Mouse (Mus musculus) limb, embryonic 12.5 days (tissue): ENCODE data around the gene Mapre3. TPM values are rescaled to one million over a fixed set of nuclear protein-coding genes. Genes with fewer than 3 reads are reported as not detected.
A peak's percentile ranks its signal among the peaks of the same experiment; 100 is the strongest.

ENCODE experiments used
- ATAC-seq: fragments of 200-750 bp; cut with Nextera tagmentation; 2 replicates; pipeline ENCODE4 v1.8.0; 2017; ENCODE audit warnings: low read depth, moderate TSS enrichment; ENCODE audit not compliant: insufficient number of reproducible peaks, insufficient read depth, low FRiP score, low TSS enrichment
- H3K27ac ChIP-seq: fragments of 300-500 bp; sonication (generic); 2 replicates; pipeline ENCODE4 v1.5.1; 2016; ENCODE audit warnings: mild to moderate bottlenecking, moderate library complexity
- H3K27me3 ChIP-seq: fragments of 300-500 bp; sonication (generic); 2 replicates; pipeline ENCODE4 v1.6.1; 2016; ENCODE audit warnings: mild to moderate bottlenecking, moderate library complexity
- H3K36me3 ChIP-seq: fragments of 300-500 bp; sonication (generic); 2 replicates; pipeline ENCODE4 v1.6.1; 2016; ENCODE audit warnings: mild to moderate bottlenecking, moderate library complexity
- H3K4me1 ChIP-seq: fragments of 300-500 bp; sonication (generic); replicated peaks from 2 replicates; pipeline ENCODE4 v1.6.1; 2016
- H3K4me2 ChIP-seq: fragments of 300-500 bp; sonication (generic); 2 replicates; pipeline ENCODE4 v1.6.1; 2016; ENCODE audit warnings: mild to moderate bottlenecking, moderate library complexity
- H3K4me3 ChIP-seq: fragments of 300-500 bp; sonication (generic); replicated peaks from 2 replicates; pipeline ENCODE4 v1.5.1; 2016; ENCODE audit warnings: mild to moderate bottlenecking
- H3K9ac ChIP-seq: fragments of 300-500 bp; sonication (generic); replicated peaks from 2 replicates; pipeline ENCODE4 v1.6.1; 2016; ENCODE audit warnings: mild to moderate bottlenecking, moderate library complexity
- H3K9me3 ChIP-seq: fragments of 300-500 bp; sonication (generic); 2 replicates; pipeline ENCODE4 v1.6.1; 2016; ENCODE audit warnings: mild to moderate bottlenecking, moderate library complexity
- whole genome bisulfite sequencing: fragments of 180-500 bp; shearing (Covaris S2); methylation state at CpG from one replicate; pipeline ENCODE4 v1.1.7; 2016; 5-methylcytosine and 5-hydroxymethylcytosine counted together
- polyA plus RNA-seq: library from polyadenylated mRNA; unstranded; fragments of >200 nt; fragmentation: Nextera tagmentation; extraction: Ambion mirVana; gene quantifications from 2 replicates; pipeline ENCODE4 v1.2.1, GENCODE M21; 2016

The Mapre3 gene
- polyA plus RNA-seq, 1 experiment from 2014 or later: 28.4 TPM

GRCm38 (mm10) chr5:30886731-30887130 lies 72.3 kb downstream of the Mapre3 start:
- H3K9me3 ChIP-seq: no peaks in the 10 kb centered on the region
- peak overlapping the region; percentile 98 for H3K27ac ChIP-seq
- H3K4me2 ChIP-seq: peak overlapping the region; percentile 68
- H3K4me3 ChIP-seq: peak overlapping the region; percentile 74
- ATAC-seq: no peak
- 35% methylated on average over 5 of the region's 5 CpGs for WGBS
- H3K27me3 ChIP-seq: no peaks in the 10 kb centered on the region
- peak overlapping the region; percentile 70 for H3K9ac ChIP-seq
- H3K36me3 ChIP-seq: peaks cover 13% of the 10 kb centered on the region
- peaks cover 22% of the 10 kb centered on the region for H3K4me1 ChIP-seq

- 1% methylated on average over 19 of the region's 19 CpGs for WGBS
- peak; percentile 41 for ATAC-seq
Observed at GRCm38 (mm10) chr5:30887331-30887761, 72.9 kb downstream of the Mapre3 start.

GRCm38 (mm10) chr5:30887858-30888336 lies 73.5 kb downstream of the Mapre3 start:
- peak overlapping the region; percentile 70 for H3K9ac ChIP-seq
- peaks cover 25% of the 10 kb centered on the region for H3K36me3 ChIP-seq
- no peaks in the 10 kb centered on the region for H3K9me3 ChIP-seq
- WGBS: under 1% methylated on average over 28 of the region's 28 CpGs
- peaks cover 22% of the 10 kb centered on the region for H3K4me1 ChIP-seq
- ATAC-seq: peak; percentile 80
- peak overlapping the region; percentile 74 for H3K4me3 ChIP-seq
- H3K27me3 ChIP-seq: no peaks in the 10 kb centered on the region
- peak overlapping the region; percentile 68 for H3K4me2 ChIP-seq
- H3K27ac ChIP-seq: peak overlapping the region; percentile 98

More at GRCm38 (mm10) chr5:30887331-30887761, 72.9 kb downstream of the Mapre3 start:
- H3K9ac ChIP-seq: peak overlapping the region; percentile 70
- H3K4me1 ChIP-seq: peaks cover 22% of the 10 kb centered on the region
- peak overlapping the region; percentile 68 for H3K4me2 ChIP-seq
- no peaks in the 10 kb centered on the region for H3K27me3 ChIP-seq
- H3K27ac ChIP-seq: peak overlapping the region; percentile 98
- H3K9me3 ChIP-seq: no peaks in the 10 kb centered on the region
- H3K36me3 ChIP-seq: peaks cover 20% of the 10 kb centered on the region
- H3K4me3 ChIP-seq: peak overlapping the region; percentile 74

GRCm38 (mm10) chr5:30888337-30889087 lies 74.1 kb downstream of the Mapre3 start, which contains the start of gene Agbl5:
Agbl5 (plus strand) TSS chr5:30888694.
- under 1% methylated on average over 39 of the region's 42 CpGs for WGBS
- Histone ChIP-seq H3K27ac (peak within 1 kb of the TSS; percentile 98), H3K27me3 (no peaks in the 10 kb centered on the region), H3K9ac (peak within 1 kb of the TSS; percentile 83), H3K4me1 (peaks cover 22% of the 10 kb centered on the region), H3K4me2 (peak within 1 kb of the TSS; percentile 68), H3K9me3 (no peaks in the 10 kb centered on the region), H3K36me3 (peaks cover 31% of the 10 kb centered on the region), H3K4me3 (peak within 1 kb of the TSS; percentile 74)
- ATAC-seq: peak; percentile 88

- Histone ChIP-seq H3K36me3 (peaks cover 38% of the 10 kb centered on the region), H3K27me3 (no peaks in the 10 kb centered on the region), H3K4me3 (peak overlapping the region; percentile 74), H3K4me1 (peaks cover 22% of the 10 kb centered on the region), H3K27ac (peak overlapping the region; percentile 98), H3K4me2 (peak overlapping the region; percentile 68), H3K9me3 (no peaks in the 10 kb centered on the region), H3K9ac (peak overlapping the region; percentile 83)
- 2% methylated on average over 33 of the region's 42 CpGs for WGBS
- ATAC-seq: peak; percentile 17
Observed at GRCm38 (mm10) chr5:30889088-30889754, 74.8 kb downstream of the Mapre3 start.

- WGBS: 86% methylated on average over 7 of the region's 7 CpGs
- peaks cover 22% of the 10 kb centered on the region for H3K4me1 ChIP-seq
- H3K4me3 ChIP-seq: peak overlapping the region; percentile 74
- H3K9me3 ChIP-seq: no peaks in the 10 kb centered on the region
- H3K9ac ChIP-seq: peak overlapping the region; percentile 83
- peak overlapping the region; percentile 68 for H3K4me2 ChIP-seq
- peaks cover 50% of the 10 kb centered on the region for H3K36me3 ChIP-seq
- no peaks in the 10 kb centered on the region for H3K27me3 ChIP-seq
- ATAC-seq: no peak
- H3K27ac ChIP-seq: peak overlapping the region; percentile 98
Observed at GRCm38 (mm10) chr5:30890375-30890774, 75.9 kb downstream of the Mapre3 start.

GRCm38 (mm10) chr5:30901860-30902259 lies 87.4 kb downstream of the Mapre3 start:
- ATAC-seq: no peak
- H3K9me3 ChIP-seq: no peaks in the 10 kb centered on the region
- H3K4me3 ChIP-seq: no peak overlapping the region
- H3K36me3 ChIP-seq: peaks cover 88% of the 10 kb centered on the region
- H3K4me2 ChIP-seq: no peak overlapping the region
- whole genome bisulfite sequencing: 93% methylated on average over 5 of the region's 5 CpGs
- H3K27ac ChIP-seq: no peak overlapping the region
- H3K4me1 ChIP-seq: peaks cover 20% of the 10 kb centered on the region
- no peak overlapping the region for H3K9ac ChIP-seq
- no peaks in the 10 kb centered on the region for H3K27me3 ChIP-seq

GRCm38 (mm10) chr5:30907413-30908059 lies 93.1 kb downstream of the Mapre3 start, which contains the start of gene Ost4:
Ost4 (minus strand) TSS chr5:30907788.
- Histone ChIP-seq H3K4me3 (peak within 1 kb of the TSS; percentile 71), H3K27me3 (no peaks in the 10 kb centered on the region), H3K9me3 (no peaks in the 10 kb centered on the region), H3K9ac (peak within 1 kb of the TSS; percentile 80), H3K4me2 (peak within 1 kb of the TSS; percentile 93), H3K4me1 (peaks cover 66% of the 10 kb centered on the region), H3K36me3 (peaks cover 37% of the 10 kb centered on the region), H3K27ac (peak within 1 kb of the TSS; percentile 98)
- peak; percentile 92 for ATAC-seq
- under 1% methylated on average over 58 of the region's 58 CpGs for WGBS

- ATAC-seq: peak; percentile 11; the same call in 1 of the 2 replicates
- peak overlapping the region; percentile 98 for H3K27ac ChIP-seq
- H3K9me3 ChIP-seq: no peaks in the 10 kb centered on the region
- H3K4me1 ChIP-seq: peaks cover 74% of the 10 kb centered on the region
- H3K4me3 ChIP-seq: peak overlapping the region; percentile 71
- WGBS: 19% methylated on average over 13 of the region's 13 CpGs
- peaks cover 26% of the 10 kb centered on the region for H3K36me3 ChIP-seq
- H3K9ac ChIP-seq: peak overlapping the region; percentile 73
- peak overlapping the region; percentile 93 for H3K4me2 ChIP-seq
- H3K27me3 ChIP-seq: no peaks in the 10 kb centered on the region
Observed at GRCm38 (mm10) chr5:30908426-30909299, 94.2 kb downstream of the Mapre3 start.

GRCm38 (mm10) chr5:30909300-30909659 lies 94.8 kb downstream of the Mapre3 start:
- Histone ChIP-seq H3K4me3 (no peak overlapping the region), H3K36me3 (peaks cover 20% of the 10 kb centered on the region), H3K9me3 (no peaks in the 10 kb centered on the region), H3K4me2 (peak overlapping the region; percentile 1; the same call in 1 of the 2 replicates), H3K9ac (no peak overlapping the region), H3K27ac (peak overlapping the region; percentile 98), H3K4me1 (peaks cover 75% of the 10 kb centered on the region), H3K27me3 (no peaks in the 10 kb centered on the region)
- ATAC-seq: no peak
- 20% methylated on average over 7 of the region's 7 CpGs for WGBS
